Mouse (Mus musculus) forebrain, embryonic 13.5 days (tissue): ENCODE data around the gene Slc17a4. TPM values are rescaled to one million over a fixed set of nuclear protein-coding genes. Genes with fewer than 3 reads are reported as not detected.

Experiments
- ATAC-seq: fragments of 200-750 bp; cut with Nextera tagmentation; 2 replicates; pipeline ENCODE4 v1.8.0; 2017
- H3K27ac ChIP-seq: fragments of 300-500 bp; sonication (generic); 2 replicates; pipeline ENCODE4 v1.5.1; 2015; ENCODE audit warnings: inconsistent platforms, mild to moderate bottlenecking, moderate library complexity
- H3K27me3 ChIP-seq: fragments of 300-500 bp; sonication (generic); 2 replicates; pipeline ENCODE4 v1.6.1; 2015; ENCODE audit warnings: mild to moderate bottlenecking, inconsistent platforms
- H3K36me3 ChIP-seq: fragments of 300-500 bp; sonication (generic); 2 replicates; pipeline ENCODE4 v1.6.1; 2015; ENCODE audit warnings: mild to moderate bottlenecking, inconsistent platforms; ENCODE audit not compliant: poor library complexity, severe bottlenecking
- H3K4me1 ChIP-seq: fragments of 300-500 bp; sonication (generic); 2 replicates; pipeline ENCODE4 v1.6.1; 2015; ENCODE audit warnings: inconsistent platforms
- H3K4me2 ChIP-seq: fragments of 300-500 bp; sonication (generic); 2 replicates; pipeline ENCODE4 v1.6.1; 2015; ENCODE audit warnings: inconsistent platforms, mild to moderate bottlenecking, moderate library complexity
- H3K4me3 ChIP-seq: fragments of 300-500 bp; sonication (generic); 2 replicates; pipeline ENCODE4 v1.5.1; 2015; ENCODE audit warnings: mild to moderate bottlenecking, inconsistent platforms
- H3K9ac ChIP-seq: fragments of 300-500 bp; sonication (generic); 2 replicates; pipeline ENCODE4 v1.6.1; 2015; ENCODE audit warnings: mild to moderate bottlenecking, inconsistent platforms
- H3K9me3 ChIP-seq: fragments of 300-500 bp; sonication (generic); replicated peaks from 2 replicates; pipeline ENCODE4 v1.6.1; 2016; ENCODE audit warnings: inconsistent platforms
- WGBS: fragments of 180-500 bp; shearing (Covaris S2); methylation state at CpG from one replicate; pipeline ENCODE4 v1.1.7; 2015; 5-methylcytosine and 5-hydroxymethylcytosine counted together
- microRNA-seq: library from miRNA; unstranded; fragments of <30 nt; microRNA quantifications from one replicate; pipeline ENCODE4, GENCODE M21; 2016
- polyA plus RNA-seq: library from polyadenylated mRNA; unstranded; fragments of >200 nt; fragmentation: Nextera tagmentation; extraction: Ambion mirVana; gene quantifications from 2 replicates; pipeline ENCODE4 v1.2.1, GENCODE M21; 2015

The Slc17a4 gene
- polyA plus RNA-seq, 1 experiment from 2014 or later, result not detected

DNA sequence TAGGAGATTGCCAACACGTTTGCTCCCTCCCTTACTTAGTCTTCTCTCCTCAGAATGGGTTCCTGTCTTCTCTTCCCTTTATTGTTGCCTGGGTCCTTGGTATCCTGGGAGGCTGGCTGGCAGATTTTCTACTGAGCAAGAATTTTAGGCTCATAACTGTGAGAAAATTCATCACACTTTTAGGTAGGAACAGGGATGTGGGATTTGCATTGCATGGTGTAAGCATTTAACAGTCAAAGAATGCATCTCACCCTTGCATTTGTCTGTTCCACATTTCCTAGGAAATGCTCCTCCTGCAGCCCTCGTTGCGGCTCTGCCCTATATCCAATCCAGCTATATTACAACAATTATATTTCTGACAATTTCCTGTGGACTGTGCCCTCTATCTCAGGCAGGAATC, 58.4 kb downstream of the Slc17a4 start:
- no peak overlapping the region for H3K27ac ChIP-seq
- 71% methylated on average over 3 of the region's 3 CpGs for WGBS

DNA sequence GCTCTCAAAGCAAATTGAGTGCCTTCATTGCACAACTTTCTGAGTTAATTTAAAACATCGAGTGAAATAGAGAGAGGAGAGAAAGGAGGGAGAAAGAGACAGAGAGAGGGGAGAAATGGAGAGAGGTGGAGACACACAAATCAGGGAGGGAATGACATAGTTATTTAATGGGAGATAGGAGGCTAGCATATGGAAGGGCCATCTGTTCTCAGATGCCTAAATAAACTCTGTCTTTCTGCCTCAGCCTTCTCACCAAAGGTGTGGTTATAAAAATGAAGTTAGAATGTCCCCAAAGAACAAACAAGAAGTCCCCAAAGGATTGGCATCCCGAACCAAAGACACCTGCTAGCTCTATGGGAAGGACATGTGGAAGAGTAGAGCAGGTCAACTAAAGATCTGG, 65.5 kb downstream of the Slc17a4 start:
- no peaks in the 10 kb centered on the region for H3K9me3 ChIP-seq
- no peak overlapping the region for H3K9ac ChIP-seq
- no peak overlapping the region for H3K27ac ChIP-seq
- ATAC-seq, result no peak
- WGBS, result 82% methylated on average over 2 of the region's 2 CpGs
- H3K4me1 ChIP-seq, result no peaks in the 10 kb centered on the region
- H3K27me3 ChIP-seq, result no peaks in the 10 kb centered on the region
- H3K4me3 ChIP-seq, result no peak overlapping the region
- no peaks in the 10 kb centered on the region for H3K36me3 ChIP-seq
- H3K4me2 ChIP-seq, result no peak overlapping the region

More for the DNA sequence above, 58.4 kb downstream of the Slc17a4 start:
- Histone ChIP-seq H3K4me3 (no peak overlapping the region), H3K4me2 (no peak overlapping the region), H3K9ac (no peak overlapping the region), H3K4me1 (no peaks in the 10 kb centered on the region), H3K27me3 (no peaks in the 10 kb centered on the region), H3K9me3 (no peaks in the 10 kb centered on the region), H3K36me3 (no peaks in the 10 kb centered on the region)
- ATAC-seq, result no peak

Small RNA genes within 50 kb of the gene (microRNA-seq; reads per million reads assigned to microRNA genes)
- not detected for gene Gm44344

Other genes with a start within 250 kb of the Slc17a4 start
- 1.0 and 1.3 TPM in 2 replicates for gene Hist1h2ac, start 231.1 kb downstream of the Slc17a4 start, polyA plus RNA-seq
- gene Hist1h2bc, start 230.8 kb downstream of the Slc17a4 start, polyA plus RNA-seq, result 34.1 and 41.4 TPM in 2 replicates
- not detected in 2 replicates for gene Hist1h1t, start 219.2 kb downstream of the Slc17a4 start, polyA plus RNA-seq
- gene Hist1h4c, start 216.6 kb downstream of the Slc17a4 start, polyA plus RNA-seq, result 6.5 and 7.9 TPM in 2 replicates
- gene Hfe, start 204.2 kb downstream of the Slc17a4 start, polyA plus RNA-seq, result 2.2 and 2.8 TPM in 2 replicates
- 17.8 and 20.5 TPM in 2 replicates for gene Hist1h1c, start 176.2 kb downstream of the Slc17a4 start, polyA plus RNA-seq
- 8.8 and 10.8 TPM in 2 replicates for gene Hist1h3c, start 169.4 kb downstream of the Slc17a4 start, polyA plus RNA-seq
- 3.0 and 5.5 TPM in 2 replicates for gene Hist1h2bb, start 168.3 kb downstream of the Slc17a4 start, polyA plus RNA-seq
- gene Hist1h2ab, start 163.9 kb downstream of the Slc17a4 start, polyA plus RNA-seq, result 58.6 and 70.5 TPM in 2 replicates
- 17.0 and 19.6 TPM in 2 replicates for gene Hist1h3b, start 162.7 kb downstream of the Slc17a4 start, polyA plus RNA-seq
- 5.7 and 6.1 TPM in 2 replicates for gene Hist1h4b, start 158.0 kb downstream of the Slc17a4 start, polyA plus RNA-seq
- 0.64 and 1.1 TPM in 2 replicates for gene Hist1h4a, start 153.8 kb downstream of the Slc17a4 start, polyA plus RNA-seq
- gene Hist1h3a, start 152.6 kb downstream of the Slc17a4 start, polyA plus RNA-seq, result 6.3 and 7.2 TPM in 2 replicates
- 4.6 and 6.0 TPM in 2 replicates for gene Hist1h1a, start 151.3 kb downstream of the Slc17a4 start, polyA plus RNA-seq
- gene Trim38, start 145.1 kb downstream of the Slc17a4 start, polyA plus RNA-seq, result 0.08 TPM in 1 of 2 replicates, not detected in the other
- not detected in 2 replicates for gene Slc17a2, start 108.0 kb downstream of the Slc17a4 start, polyA plus RNA-seq
- not detected in 2 replicates for gene Slc17a3, start 75.6 kb downstream of the Slc17a4 start, polyA plus RNA-seq
- gene Slc17a1, start 47.3 kb downstream of the Slc17a4 start, polyA plus RNA-seq, result not detected in 2 replicates
- not detected in 2 replicates for gene Hist1h2ba, start 19.1 kb upstream of the Slc17a4 start, polyA plus RNA-seq
- not detected in 2 replicates for gene Hist1h2aa, start 19.5 kb upstream of the Slc17a4 start, polyA plus RNA-seq
- 2.1 and 2.6 TPM in 2 replicates for gene Scgn, start 76.2 kb upstream of the Slc17a4 start, polyA plus RNA-seq